Comparison of ENCODE assay signal across 8 mouse cellular contexts in genomic region chr12:102129508-102130030, GRCm38 (mm10). TPM values are rescaled to one million over a fixed set of nuclear protein-coding genes. Genes with fewer than 3 reads are reported as not detected.
DNase-seq lines count a peak whose midpoint lies in the region; ATAC-seq and TF ChIP-seq lines count a peak whose summit lies in the region.

No protein-coding gene starts in this region.

- H3K36me3 ChIP-seq in limb, embryonic 15.5 days: no peaks in the 10 kb centered on the region
- no peaks in the 10 kb centered on the region for H3K36me3 ChIP-seq in stomach, embryonic 15.5 days
- H3K36me3 ChIP-seq in kidney, adult 2 months (ENCODE audit: control insufficient read depth, insufficient read depth, low read length): no peaks in the 10 kb centered on the region

- no peak for TF ChIP-seq POLR2A in kidney, adult 2 months (IDR thresholded peaks at IDR 0.05; ENCODE audit: low read depth, low read length)

- no peak for TF ChIP-seq CTCF in kidney, adult 2 months (conservative IDR thresholded peaks at IDR 0.05; ENCODE audit: insufficient read depth, insufficient read length, low read depth, low read length)

- H3K27ac ChIP-seq in limb, embryonic 15.5 days: no peak overlapping the region
- H3K27ac ChIP-seq in stomach, embryonic 15.5 days: no peak overlapping the region
- no peak overlapping the region for H3K27ac ChIP-seq in kidney, adult 2 months (ENCODE audit: insufficient read depth, low read depth, low read length)

- peak overlapping the region; percentile 98 for H3K4me2 ChIP-seq in limb, embryonic 15.5 days
- H3K4me2 ChIP-seq in stomach, embryonic 15.5 days: peak overlapping the region; percentile 99

- H3K4me1 ChIP-seq in limb, embryonic 15.5 days: peaks cover 25% of the 10 kb centered on the region
- peaks cover 16% of the 10 kb centered on the region for H3K4me1 ChIP-seq in stomach, embryonic 15.5 days
- no peaks in the 10 kb centered on the region for H3K4me1 ChIP-seq in kidney, adult 2 months (ENCODE audit: control insufficient read depth, insufficient read depth, low read length)

- no peaks in the 10 kb centered on the region for H3K9me3 ChIP-seq in limb, embryonic 15.5 days
- no peaks in the 10 kb centered on the region for H3K9me3 ChIP-seq in stomach, embryonic 15.5 days

- peak; percentile 11 to 23 for DNase-seq in cerebellum, postnatal 25 days
- DNase-seq in cerebellum, adult 18-20 months: no peak
- DNase-seq in right cerebral cortex, adult 18-20 months: peak; percentile 35
- DNase-seq in right cerebral cortex, postnatal 10 days (ENCODE audit: low spot score in 2 of 2): no peak
- no peak for DNase-seq in kidney, adult 2 months

- H3K27me3 ChIP-seq in limb, embryonic 15.5 days: peaks cover 58% of the 10 kb centered on the region
- peaks cover 45% of the 10 kb centered on the region for H3K27me3 ChIP-seq in stomach, embryonic 15.5 days (replicated peaks)
- H3K27me3 ChIP-seq in kidney, adult 2 months (replicated peaks; ENCODE audit: control insufficient read depth, insufficient read depth, low read length): no peaks in the 10 kb centered on the region; the same call in none of the 2 replicates

- no peak for ATAC-seq in limb, embryonic 15.5 days (ENCODE audit: insufficient number of reproducible peaks, low FRiP score, low TSS enrichment, low read depth)
- ATAC-seq in stomach, embryonic 15.5 days (ENCODE audit: insufficient read depth, low FRiP score, low read depth): no peak
- no peak for ATAC-seq in erythroid progenitor cell, adult 5-6 weeks (replicated peaks; ENCODE audit: low FRiP score, poor library complexity, severe bottlenecking)

- no peak overlapping the region for H3K9ac ChIP-seq in limb, embryonic 15.5 days
- H3K9ac ChIP-seq in stomach, embryonic 15.5 days: no peak overlapping the region

- WGBS in limb, embryonic 15.5 days: under 1% methylated on average over 14 of the region's 14 CpGs
- 5% methylated on average over 14 of the region's 14 CpGs for WGBS in stomach, embryonic 15.5 days
- 3% methylated on average over 14 of the region's 14 CpGs for WGBS in kidney, adult 2 months

- H3K4me3 ChIP-seq in limb, embryonic 15.5 days: peak overlapping the region; percentile 54
- peak overlapping the region; percentile 51 for H3K4me3 ChIP-seq in stomach, embryonic 15.5 days (replicated peaks)
- no peak overlapping the region for H3K4me3 ChIP-seq in kidney, adult 2 months (ENCODE audit: insufficient read depth, low read depth, low read length)

RNA-seq across cellular contexts. Expression of gene Slc24a4, which starts 1.0 kb away (rescaled TPM):
- polyA plus RNA-seq in limb, embryonic 15.5 days (2015; fragmentation: Nextera tagmentation; extraction: Ambion mirVana): 0.96 and 1.2 TPM in 2 replicates
- 0.49 and 0.62 TPM in 2 replicates for polyA plus RNA-seq in stomach, embryonic 15.5 days (2015; fragmentation: Nextera tagmentation; extraction: Ambion mirVana)
- 0.05 and 0.11 TPM in 2 replicates for polyA plus RNA-seq in kidney, adult 2 months (2012; rRNA removed)
- total RNA-seq in erythroid progenitor cell, adult 5-6 weeks (2015; ENCODE audit: low replicate concordance): not detected in 2 replicates
- total RNA-seq in erythroid progenitor cell, adult 5-6 weeks (2017; ENCODE audit: low replicate concordance): not detected in 2 replicates

Comparison
In these comparisons a context has a peak if more than half of its experiments do, and no peak if none do; other contexts are left out.
1. DNase-seq: peak in cerebellum, postnatal 25 days (2 of 2) and right cerebral cortex, adult 18-20 months (single experiment); none in cerebellum, adult 18-20 months (0 of 2), right cerebral cortex, postnatal 10 days (0 of 2) and kidney, adult 2 months (single experiment).